Mouse (Mus musculus) sigmoid colon, adult 10 weeks (tissue): Measurements from ENCODE around the gene Olfr1168. TPM values are rescaled to one million over a fixed set of nuclear protein-coding genes. Genes with fewer than 3 reads are reported as not detected.

ENCODE experiments used
- polyA plus RNA-seq: library from polyadenylated mRNA; stranded (reverse); fragments of 350-450 nt; fragmentation: Illumina TruSeq; extraction: RNeasy Lipid Tissue Mini Kit (QIAGEN cat#74804); gene quantifications from one replicate; pipeline ENCODE4 v1.2.3, GENCODE M21; 2014; ENCODE audit warnings: low read depth, low replicate concordance

Gene Olfr1168
- polyA plus RNA-seq: not detected

DNA sequence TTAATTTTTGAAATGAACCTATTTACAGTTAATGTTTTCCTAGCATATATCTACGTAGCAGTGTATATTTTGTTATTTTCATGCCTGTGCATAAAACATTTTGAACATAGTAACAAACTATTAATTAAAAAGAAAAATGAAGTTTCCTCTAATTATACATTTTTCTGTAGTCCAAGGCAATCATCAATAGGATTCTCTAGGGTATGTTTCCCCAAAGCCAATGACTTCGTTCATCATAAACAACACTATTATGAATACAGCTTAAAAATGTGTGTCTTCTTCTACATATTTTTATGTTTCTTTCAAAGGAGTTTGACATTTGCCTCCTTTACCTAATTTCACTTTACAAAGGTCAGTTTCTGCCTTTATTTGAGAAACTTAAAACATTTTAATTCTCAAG is at the start of gene Olfr1168:
Gene Olfr1168 (plus strand): TSS at position 301 of the 400 bp plus-strand sequence.

DNA sequence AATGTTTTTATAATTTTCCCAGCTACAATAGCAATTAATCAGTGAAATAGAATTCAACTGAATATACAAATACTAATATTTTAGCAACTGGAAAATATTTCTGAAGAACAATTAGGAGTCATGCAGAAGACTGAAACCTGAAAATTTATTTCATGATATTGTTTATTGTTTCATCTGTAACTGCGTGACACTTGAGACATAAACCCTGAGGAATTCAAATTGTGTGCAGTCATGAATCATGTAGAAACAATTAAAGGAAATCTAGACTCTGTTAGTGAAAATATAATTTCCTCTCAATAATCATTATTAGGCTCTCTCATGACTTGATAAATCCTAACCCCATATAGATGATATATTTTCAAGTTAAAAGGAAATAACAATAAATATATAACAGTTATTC is 26.6 kb upstream of the Olfr1168 start, which contains the start of gene Olfr1167:
Gene Olfr1167 (minus strand): TSS at position 101 of the 400 bp plus-strand sequence.

GRCm38 (mm10) chr2:88228234-88228633 is 46.6 kb downstream of the Olfr1168 start, which contains the start of gene Olfr1170:
Gene Olfr1170 (minus strand): TSS chr2:88228334.

Other genes with a start within 250 kb of the Olfr1168 start
- gene Olfr1155, start 236.7 kb upstream of the Olfr1168 start, polyA plus RNA-seq: not detected
- gene Olfr1156, start 228.8 kb upstream of the Olfr1168 start, polyA plus RNA-seq: not detected
- gene Olfr1157, start 213.6 kb upstream of the Olfr1168 start, polyA plus RNA-seq: not detected
- not detected for gene Olfr74, start 207.2 kb upstream of the Olfr1168 start, polyA plus RNA-seq
- not detected for gene Olfr1158, start 191.8 kb upstream of the Olfr1168 start, polyA plus RNA-seq
- not detected for gene Olfr1160, start 173.6 kb upstream of the Olfr1168 start, polyA plus RNA-seq
- gene Olfr1161, start 159.1 kb upstream of the Olfr1168 start, polyA plus RNA-seq: not detected
- not detected for gene Olfr73, start 144.2 kb upstream of the Olfr1168 start, polyA plus RNA-seq
- gene Olfr1162, start 130.8 kb upstream of the Olfr1168 start, polyA plus RNA-seq: not detected
- gene Olfr1163, start 110.0 kb upstream of the Olfr1168 start, polyA plus RNA-seq: not detected
- gene Olfr1164, start 87.9 kb upstream of the Olfr1168 start, polyA plus RNA-seq: not detected
- gene Olfr1166, start 53.6 kb upstream of the Olfr1168 start, polyA plus RNA-seq: not detected
- gene Olfr1167, start 26.7 kb upstream of the Olfr1168 start, polyA plus RNA-seq: not detected
- gene Olfr1170, start 46.5 kb downstream of the Olfr1168 start, polyA plus RNA-seq: not detected
- not detected for gene Olfr1173, start 98.0 kb downstream of the Olfr1168 start, polyA plus RNA-seq
- gene Olfr1174-ps, start 133.3 kb downstream of the Olfr1168 start, polyA plus RNA-seq: not detected
- gene Olfr1175-ps, start 145.3 kb downstream of the Olfr1168 start, polyA plus RNA-seq: not detected
- gene Olfr1176, start 154.8 kb downstream of the Olfr1168 start, polyA plus RNA-seq: not detected
- not detected for gene Olfr1177-ps, start 164.6 kb downstream of the Olfr1168 start, polyA plus RNA-seq
- not detected for gene Olfr1178, start 205.2 kb downstream of the Olfr1168 start, polyA plus RNA-seq
- not detected for gene Olfr1179, start 224.6 kb downstream of the Olfr1168 start, polyA plus RNA-seq
- not detected for gene Olfr1180, start 237.3 kb downstream of the Olfr1168 start, polyA plus RNA-seq
- gene Olfr1181, start 244.3 kb downstream of the Olfr1168 start, polyA plus RNA-seq: not detected